Mouse (Mus musculus): Measurements from ENCODE around the gene Nsl1.

DNA sequence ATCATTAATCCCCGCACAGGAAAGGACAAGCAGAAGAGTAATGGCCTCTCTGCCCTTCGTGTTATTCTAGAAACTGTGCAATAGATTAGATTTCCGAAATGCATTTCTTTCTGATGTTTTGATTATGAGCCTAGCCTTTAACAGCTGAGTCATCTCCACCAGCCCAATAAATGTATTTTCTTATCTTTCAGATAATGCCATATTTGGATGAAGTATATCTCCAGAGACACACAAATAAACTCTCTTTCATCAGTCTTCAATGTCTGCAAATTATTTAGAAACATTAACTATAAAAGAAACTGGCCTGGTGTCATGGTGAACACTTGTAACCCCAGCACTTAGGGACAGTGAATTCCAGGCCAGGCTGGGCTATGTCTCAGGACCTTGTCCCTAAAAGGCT, 20.1 kb upstream of the Nsl1 start:
- TF ChIP-seq EP300 (IDR thresholded peaks at IDR 0.05; ENCODE audit: low read depth) (no peak), CTCF (IDR thresholded peaks at IDR 0.05; ENCODE audit: low read depth) (no peak)

Measured in liver, embryonic 14.5 days (tissue).